Mouse (Mus musculus) myocyte (in vitro differentiated cells): ENCODE data around the gene Thsd7a. TPM values are rescaled to one million over a fixed set of nuclear protein-coding genes. Genes with fewer than 3 reads are reported as not detected.

Experiments
- H3K27me3 ChIP-seq: one replicate; pipeline ENCODE4 v1.6.1; 2011; ENCODE audit not compliant: control insufficient read depth, insufficient read depth, insufficient read length
- H3K36me3 ChIP-seq: one replicate; pipeline ENCODE4 v1.6.1; 2011; ENCODE audit not compliant: control insufficient read depth, insufficient read depth
- H3K4me2 ChIP-seq: one replicate; pipeline ENCODE4 v1.6.1; 2011; ENCODE audit warnings: low read depth, control low read depth
- H3K4me3 ChIP-seq: one replicate; pipeline ENCODE4 v1.5.1; 2011; ENCODE audit warnings: mild to moderate bottlenecking, control low read depth, moderate library complexity
- H3K79me2 ChIP-seq: one replicate; pipeline ENCODE4 v1.6.1; 2011; ENCODE audit not compliant: control insufficient read depth, insufficient read depth
- H3ac ChIP-seq: one replicate; pipeline ENCODE4 v1.6.1; 2011; ENCODE audit not compliant: control insufficient read depth, insufficient read length
- CEBPB ChIP-seq: IDR thresholded peaks from 2 replicates; pipeline ENCODE4 v1.6.1; 2011; ENCODE audit warnings: mild to moderate bottlenecking, moderate library complexity; ENCODE audit not compliant: poor library complexity, insufficient read depth, severe bottlenecking
- E2F4 ChIP-seq: IDR thresholded peaks from one replicate; pipeline ENCODE4 v1.6.1; 2011; ENCODE audit warnings: mild to moderate bottlenecking, control low read depth, moderate library complexity; ENCODE audit not compliant: insufficient read depth
- MAX ChIP-seq: IDR thresholded peaks from one replicate; pipeline ENCODE4 v1.6.1; 2011; ENCODE audit warnings: low read depth, mild to moderate bottlenecking, control low read depth
- MYOD1 ChIP-seq, 3 experiments: IDR thresholded peaks; one replicate each; pipeline ENCODE4 v1.6.1; 2011; ENCODE audit warnings: control low read depth in 2 of 3, low read depth in 2 of 3, mild to moderate bottlenecking in 2 of 3, moderate library complexity in 1 of 3; ENCODE audit not compliant: insufficient read length in 2 of 3, control insufficient read depth in 1 of 3
- MYOG ChIP-seq, 3 experiments: IDR thresholded peaks; one replicate each; pipeline ENCODE4 v1.6.1; 2011; ENCODE audit warnings: control low read depth in 2 of 3, low read depth in 2 of 3, mild to moderate bottlenecking in 2 of 3; ENCODE audit not compliant: insufficient read length in 2 of 3, control insufficient read depth in 1 of 3, insufficient read depth in 1 of 3
- POLR2A ChIP-seq: IDR thresholded peaks from one replicate; pipeline ENCODE4 v1.6.1; 2011; ENCODE audit warnings: low read depth, mild to moderate bottlenecking, control low read depth, moderate library complexity; ENCODE audit not compliant: insufficient read length
- POLR2AphosphoS2 ChIP-seq: IDR thresholded peaks from one replicate; pipeline ENCODE4 v1.6.1; 2011; ENCODE audit warnings: low read depth, control low read depth; ENCODE audit not compliant: insufficient read length
- REST ChIP-seq: IDR thresholded peaks from one replicate; pipeline ENCODE4 v1.6.1; 2011; ENCODE audit warnings: mild to moderate bottlenecking, control low read depth, moderate library complexity; ENCODE audit not compliant: insufficient read depth, insufficient read length
- SRF ChIP-seq: IDR thresholded peaks from one replicate; pipeline ENCODE4 v1.6.1; 2011; ENCODE audit warnings: low read depth; ENCODE audit not compliant: control insufficient read depth, insufficient read length
- TCF12 ChIP-seq: IDR thresholded peaks from one replicate; pipeline ENCODE4 v1.6.1; 2011; ENCODE audit warnings: mild to moderate bottlenecking, control low read depth; ENCODE audit not compliant: poor library complexity, insufficient read depth, severe bottlenecking
- TCF3 ChIP-seq: IDR thresholded peaks from one replicate; pipeline ENCODE4 v1.6.1; 2011; ENCODE audit warnings: low read depth, control low read depth; ENCODE audit not compliant: insufficient read length
- USF1 ChIP-seq: IDR thresholded peaks from one replicate; pipeline ENCODE4 v1.6.1; 2011; ENCODE audit warnings: low read depth, mild to moderate bottlenecking, control low read depth, moderate library complexity
- polyA plus RNA-seq: library from polyadenylated mRNA; unstranded; fragments of >200 nt; fragmentation: generic; extraction: Trizol; gene quantifications from one replicate; pipeline ENCODE4 v1.2.1, GENCODE M21; 2012; ENCODE audit warnings: missing spikeins

Thsd7a gene
- polyA plus RNA-seq, 1 experiment, result 5.0 TPM

GRCm38 (mm10) chr6:12742791-12743190 lies 6.4 kb downstream of the Thsd7a start:
- TF ChIP-seq POLR2A (no peak), TCF12 (no peak), USF1 (no peak), MAX (no peak), MYOD1 (IDR thresholded peaks at IDR 0.05; ENCODE audit: control insufficient read depth in 1 of 3, insufficient read length in 2 of 3, low read depth in 2 of 3) (no peak), REST (no peak), E2F4 (no peak), POLR2AphosphoS2 (no peak), MYOG (IDR thresholded peaks at IDR 0.05; ENCODE audit: control insufficient read depth in 1 of 3, insufficient read depth in 1 of 3, insufficient read length in 2 of 3, low read depth in 2 of 3) (no peak)
- no peaks in the 10 kb centered on the region for H3K79me2 ChIP-seq

DNA sequence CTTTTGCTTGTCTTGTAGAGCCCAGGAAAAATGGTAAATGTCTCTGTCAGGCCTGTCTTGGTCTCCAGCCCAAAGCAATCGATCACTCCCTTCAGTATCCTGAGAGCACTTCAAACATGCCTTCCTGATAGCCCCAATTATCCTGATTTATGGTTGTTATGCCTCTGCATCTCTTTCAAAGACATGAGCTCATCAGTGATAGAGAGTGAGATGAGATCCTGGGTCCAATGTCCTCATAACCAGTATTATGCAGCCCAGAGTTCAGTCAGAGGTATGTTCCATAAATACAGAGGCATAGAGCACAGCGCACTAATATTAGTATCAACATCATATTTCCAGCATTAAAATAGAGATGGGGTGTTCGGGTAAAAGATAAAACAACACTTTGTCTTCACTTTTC lies 15.3 kb downstream of the Thsd7a start:
- Histone ChIP-seq H3K4me2 (no peak overlapping the region), H3K79me2 (no peaks in the 10 kb centered on the region), H3K4me3 (no peak overlapping the region), H3K36me3 (no peaks in the 10 kb centered on the region), H3ac (no peak overlapping the region), H3K27me3 (no peaks in the 10 kb centered on the region)
- no peak for TF ChIP-seq TCF3
- no peak for TF ChIP-seq POLR2A
- TF ChIP-seq CEBPB, result no peak
- TF ChIP-seq MYOD1 (IDR thresholded peaks at IDR 0.05; ENCODE audit: control insufficient read depth in 1 of 3, insufficient read length in 2 of 3, low read depth in 2 of 3), result no peak
- no peak for TF ChIP-seq E2F4
- no peak for TF ChIP-seq TCF12
- no peak for TF ChIP-seq REST
- no peak for TF ChIP-seq SRF
- TF ChIP-seq USF1, result no peak
- TF ChIP-seq POLR2AphosphoS2, result no peak
- TF ChIP-seq MAX, result no peak
- no peak for TF ChIP-seq MYOG (IDR thresholded peaks at IDR 0.05; ENCODE audit: control insufficient read depth in 1 of 3, insufficient read depth in 1 of 3, insufficient read length in 2 of 3, low read depth in 2 of 3)

More at GRCm38 (mm10) chr6:12742791-12743190, 6.4 kb downstream of the Thsd7a start:
- Histone ChIP-seq H3K4me3 (no peak overlapping the region), H3ac (no peak overlapping the region), H3K36me3 (no peaks in the 10 kb centered on the region), H3K4me2 (no peak overlapping the region), H3K27me3 (no peaks in the 10 kb centered on the region)

- no peaks in the 10 kb centered on the region for H3K79me2 ChIP-seq
- no peaks in the 10 kb centered on the region for H3K27me3 ChIP-seq
- no peak overlapping the region for H3K4me3 ChIP-seq
- TF ChIP-seq TCF12 (no peak), USF1 (no peak), E2F4 (no peak), REST (no peak), TCF3 (no peak), SRF (no peak), CEBPB (no peak), POLR2AphosphoS2 (no peak), MYOG (IDR thresholded peaks at IDR 0.05; ENCODE audit: control insufficient read depth in 1 of 3, insufficient read depth in 1 of 3, insufficient read length in 2 of 3, low read depth in 2 of 3) (no peak), POLR2A (no peak), MYOD1 (IDR thresholded peaks at IDR 0.05; ENCODE audit: control insufficient read depth in 1 of 3, insufficient read length in 2 of 3, low read depth in 2 of 3) (no peak)
- H3K4me2 ChIP-seq, result no peak overlapping the region
- H3K36me3 ChIP-seq, result no peaks in the 10 kb centered on the region
- no peak overlapping the region for H3ac ChIP-seq
These were observed 33.1 kb downstream of the Thsd7a start for GRCm38 (mm10) chr6:12716071-12716470.

DNA sequence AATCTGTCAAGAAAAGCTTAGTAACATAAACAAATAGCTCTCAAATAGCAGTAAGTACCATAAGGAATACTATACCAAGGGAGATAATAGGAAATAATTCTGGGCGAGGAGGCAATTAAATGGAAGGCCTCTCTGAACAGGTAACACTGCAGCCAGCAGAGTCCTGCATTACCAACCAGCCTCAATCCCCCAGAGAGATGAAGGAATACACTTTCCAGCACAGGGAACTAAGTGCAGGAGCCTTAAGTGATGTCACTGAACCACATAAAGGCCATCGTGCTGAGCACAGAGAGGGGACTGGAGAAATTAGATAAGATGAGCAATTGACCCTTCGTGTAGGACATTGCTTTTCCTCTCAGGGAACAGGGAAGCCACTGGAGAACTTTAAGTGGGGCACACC lies 36.6 kb downstream of the Thsd7a start:
- H3K4me2 ChIP-seq, result no peak overlapping the region
- no peaks in the 10 kb centered on the region for H3K79me2 ChIP-seq
- no peaks in the 10 kb centered on the region for H3K36me3 ChIP-seq
- no peak for TF ChIP-seq SRF
- TF ChIP-seq POLR2A, result no peak
- TF ChIP-seq USF1, result no peak
- TF ChIP-seq POLR2AphosphoS2, result no peak
- no peak for TF ChIP-seq CEBPB
- TF ChIP-seq TCF3, result no peak
- TF ChIP-seq MAX, result no peak
- TF ChIP-seq E2F4, result no peak
- H3K27me3 ChIP-seq, result no peaks in the 10 kb centered on the region
- H3K4me3 ChIP-seq, result no peak overlapping the region
- no peak overlapping the region for H3ac ChIP-seq

- H3K4me3 ChIP-seq, result no peak overlapping the region
- H3K27me3 ChIP-seq, result no peaks in the 10 kb centered on the region
- H3K4me2 ChIP-seq, result no peak overlapping the region
- no peaks in the 10 kb centered on the region for H3K36me3 ChIP-seq
- TF ChIP-seq MYOD1 (IDR thresholded peaks at IDR 0.05; ENCODE audit: control insufficient read depth in 1 of 3, insufficient read length in 2 of 3, low read depth in 2 of 3), result no peak
- TF ChIP-seq USF1, result no peak
- TF ChIP-seq CEBPB, result no peak
- no peak for TF ChIP-seq SRF
- TF ChIP-seq POLR2A, result no peak
- no peak for TF ChIP-seq MAX
- no peak for TF ChIP-seq TCF12
- TF ChIP-seq POLR2AphosphoS2, result no peak
- TF ChIP-seq REST, result no peak
- TF ChIP-seq TCF3, result no peak
- no peak for TF ChIP-seq E2F4
- TF ChIP-seq MYOG (IDR thresholded peaks at IDR 0.05; ENCODE audit: control insufficient read depth in 1 of 3, insufficient read depth in 1 of 3, insufficient read length in 2 of 3, low read depth in 2 of 3), result no peak
- no peak overlapping the region for H3ac ChIP-seq
- no peaks in the 10 kb centered on the region for H3K79me2 ChIP-seq
These were observed 46.3 kb downstream of the Thsd7a start for GRCm38 (mm10) chr6:12702925-12703324.
